Mouse (Mus musculus) midbrain, postnatal 0 days (tissue): ENCODE data around the gene Arfip1. TPM values are rescaled to one million over a fixed set of nuclear protein-coding genes. Genes with fewer than 3 reads are reported as not detected.

Source experiments
- ATAC-seq: fragments of 200-750 bp; cut with Nextera tagmentation; 2 replicates; pipeline ENCODE4 v1.8.0; 2017; ENCODE audit warnings: moderate number of reproducible peaks, mild to moderate bottlenecking, moderate TSS enrichment, moderate library complexity; ENCODE audit not compliant: low FRiP score
- DNase-seq: peaks from one replicate; pipeline ENCODE4 v3.0.0-alpha.2; 2015; ENCODE audit warnings: low spot score
- H3K27ac ChIP-seq: fragments of 300-500 bp; sonication (generic); 2 replicates; pipeline ENCODE4 v1.5.1; 2014; ENCODE audit warnings: low read depth, mild to moderate bottlenecking, low read length, mixed read lengths
- H3K27me3 ChIP-seq: fragments of 300-500 bp; sonication (generic); 2 replicates; pipeline ENCODE4 v1.6.1; 2014; ENCODE audit warnings: low read length, control low read depth, mixed read lengths; ENCODE audit not compliant: insufficient read depth
- H3K36me3 ChIP-seq: fragments of 300-500 bp; sonication (generic); 2 replicates; pipeline ENCODE4 v1.6.1; 2014; ENCODE audit warnings: low read length, control low read depth, mixed read lengths; ENCODE audit not compliant: insufficient read depth
- H3K4me1 ChIP-seq: fragments of 300-500 bp; sonication (generic); 2 replicates; pipeline ENCODE4 v1.6.1; 2014; ENCODE audit warnings: mild to moderate bottlenecking, control low read depth, antibody characterized with exemption, low read length, mixed read lengths; ENCODE audit not compliant: insufficient read depth
- H3K4me2 ChIP-seq: fragments of 300-500 bp; sonication (generic); 2 replicates; pipeline ENCODE4 v1.6.1; 2014; ENCODE audit warnings: low read depth, mild to moderate bottlenecking, low read length, mixed read lengths; ENCODE audit not compliant: poor library complexity, severe bottlenecking
- H3K4me3 ChIP-seq: fragments of 300-500 bp; sonication (generic); 2 replicates; pipeline ENCODE4 v1.5.1; 2014; ENCODE audit warnings: low read depth, mild to moderate bottlenecking, low read length, moderate library complexity
- H3K9ac ChIP-seq: fragments of 300-500 bp; sonication (generic); replicated peaks from 2 replicates; pipeline ENCODE4 v1.6.1; 2014; ENCODE audit warnings: mild to moderate bottlenecking, low read length, moderate library complexity, mixed read lengths; ENCODE audit not compliant: poor library complexity, severe bottlenecking
- H3K9me3 ChIP-seq: fragments of 300-500 bp; sonication (generic); 2 replicates; pipeline ENCODE4 v1.6.1; 2016; ENCODE audit warnings: low read length, control low read depth
- CTCF ChIP-seq: IDR thresholded peaks from 2 replicates; pipeline ENCODE4 v1.5.1; 2016; ENCODE audit warnings: antibody characterized with exemption, mild to moderate bottlenecking
- WGBS: fragments of 180-500 bp; shearing (Covaris S2); extraction: QIAGEN DNeasy Blood & Tissue Kit; methylation state at CpG from one replicate; pipeline ENCODE4 v1.1.7; 2014; 5-methylcytosine and 5-hydroxymethylcytosine counted together
- polyA plus RNA-seq: library from polyadenylated mRNA; unstranded; fragments of >200 nt; fragmentation: Nextera tagmentation; extraction: Ambion mirVana; gene quantifications from 2 replicates; pipeline ENCODE4 v1.2.1, GENCODE M21; 2015
- total RNA-seq: library from RNA; depleted of rRNA; stranded (reverse); fragments of >200 nt; gene quantifications from 2 replicates; pipeline ENCODE4 v1.2.3, GENCODE M21; 2014

Arfip1 gene
- total and polyA plus RNA-seq, 2 experiments from 2014 or later: 20.2 to 21.2 TPM

GRCm38 (mm10) chr3:84615856-84616225 lies 33.4 kb upstream of the Arfip1 start:
- no peaks in the 10 kb centered on the region for H3K36me3 ChIP-seq
- no peak overlapping the region for H3K9ac ChIP-seq
- no peak for TF ChIP-seq CTCF
- H3K27ac ChIP-seq: no peak overlapping the region
- no peak overlapping the region for H3K4me2 ChIP-seq
- H3K9me3 ChIP-seq: no peaks in the 10 kb centered on the region
- DNase-seq (no peak), ATAC-seq (no peak)
- H3K27me3 ChIP-seq: no peaks in the 10 kb centered on the region
- peaks cover 4% of the 10 kb centered on the region; the same call in 1 of the 2 replicates for H3K4me1 ChIP-seq
- 22% methylated on average over 7 of the region's 7 CpGs for WGBS
- H3K4me3 ChIP-seq: no peak overlapping the region

- Histone ChIP-seq H3K27me3 (no peaks in the 10 kb centered on the region), H3K4me2 (no peak overlapping the region), H3K9me3 (no peaks in the 10 kb centered on the region), H3K4me1 (peaks cover 4% of the 10 kb centered on the region; the same call in 1 of the 2 replicates), H3K36me3 (no peaks in the 10 kb centered on the region), H3K27ac (no peak overlapping the region), H3K4me3 (no peak overlapping the region), H3K9ac (no peak overlapping the region)
- 33% methylated on average over 5 of the region's 5 CpGs for WGBS
- peak; percentile 84 for DNase-seq
- ATAC-seq: no peak
- TF ChIP-seq CTCF: peak; percentile 88
Observed at GRCm38 (mm10) chr3:84615050-84615855, 32.8 kb upstream of the Arfip1 start.

- no peak overlapping the region for H3K9ac ChIP-seq
- H3K27me3 ChIP-seq: no peaks in the 10 kb centered on the region
- no peaks in the 10 kb centered on the region for H3K9me3 ChIP-seq
- H3K4me3 ChIP-seq: no peak overlapping the region
- TF ChIP-seq CTCF: no peak
- H3K36me3 ChIP-seq: no peaks in the 10 kb centered on the region
- no peak overlapping the region for H3K27ac ChIP-seq
- 79% methylated on average over 9 of the region's 9 CpGs for WGBS
- no peak overlapping the region for H3K4me2 ChIP-seq
- DNase-seq: no peak
- no peak for ATAC-seq
- H3K4me1 ChIP-seq: no peaks in the 10 kb centered on the region
Observed at GRCm38 (mm10) chr3:84610183-84610710, 27.8 kb upstream of the Arfip1 start.

GRCm38 (mm10) chr3:84603212-84603611 lies 20.8 kb upstream of the Arfip1 start:
- no peak overlapping the region for H3K9ac ChIP-seq
- DNase-seq (no peak), ATAC-seq (no peak)
- H3K9me3 ChIP-seq: no peaks in the 10 kb centered on the region
- no peak overlapping the region for H3K4me2 ChIP-seq
- no peaks in the 10 kb centered on the region for H3K27me3 ChIP-seq
- no peak overlapping the region for H3K27ac ChIP-seq
- H3K36me3 ChIP-seq: no peaks in the 10 kb centered on the region
- WGBS: 80% methylated on average over 9 of the region's 9 CpGs
- no peak for TF ChIP-seq CTCF
- H3K4me1 ChIP-seq: no peaks in the 10 kb centered on the region
- H3K4me3 ChIP-seq: no peak overlapping the region

GRCm38 (mm10) chr3:84602759-84603158 lies 20.3 kb upstream of the Arfip1 start:
- H3K4me1 ChIP-seq: no peaks in the 10 kb centered on the region
- no peak overlapping the region for H3K4me3 ChIP-seq
- H3K9me3 ChIP-seq: no peaks in the 10 kb centered on the region
- H3K36me3 ChIP-seq: no peaks in the 10 kb centered on the region
- ATAC-seq (no peak), DNase-seq (no peak)
- 97% methylated on average over 2 of the region's 2 CpGs for WGBS
- H3K27me3 ChIP-seq: no peaks in the 10 kb centered on the region
- H3K9ac ChIP-seq: no peak overlapping the region
- no peak overlapping the region for H3K4me2 ChIP-seq
- no peak overlapping the region for H3K27ac ChIP-seq
- TF ChIP-seq CTCF: no peak

- WGBS: 81% methylated on average over 9 of the region's 9 CpGs
- no peaks in the 10 kb centered on the region for H3K4me1 ChIP-seq
- H3K27ac ChIP-seq: no peak overlapping the region
- H3K9me3 ChIP-seq: no peaks in the 10 kb centered on the region
- no peaks in the 10 kb centered on the region for H3K36me3 ChIP-seq
- no peak for ATAC-seq
- TF ChIP-seq CTCF: no peak
- H3K27me3 ChIP-seq: no peaks in the 10 kb centered on the region
- H3K4me3 ChIP-seq: no peak overlapping the region
- no peak overlapping the region for H3K9ac ChIP-seq
- DNase-seq: no peak
- no peak overlapping the region for H3K4me2 ChIP-seq
Observed at GRCm38 (mm10) chr3:84601870-84602495, 19.6 kb upstream of the Arfip1 start.
